Mouse (Mus musculus): ENCODE data around the gene Gm15097.
"Not testable (repeated sequence)": the region's sequence is repeated elsewhere in the genome, so short reads cannot be mapped to it uniquely, and the experiment has no call there.

Gm15097 gene

GRCm38 (mm10) chrX:149784173-149784572 is at the start of gene Gm15097:
Gm15097 (plus strand) TSS chrX:149784473.
- DNase-seq (ENCODE audit: low spot score), result not testable (repeated sequence)

GRCm38 (mm10) chrX:149762853-149763252 is 21.4 kb upstream of the Gm15097 start:
- DNase-seq (ENCODE audit: low spot score), result peak; percentile 29

- not testable (repeated sequence) for DNase-seq (ENCODE audit: low spot score)
Measured at GRCm38 (mm10) chrX:149811178-149811577, 26.9 kb downstream of the Gm15097 start.

All from MN1 (cell line).